Mouse (Mus musculus) CH12.LX (cell line): Measurements from ENCODE around the gene Iars. TPM values are rescaled to one million over a fixed set of nuclear protein-coding genes. Genes with fewer than 3 reads are reported as not detected.

Experiments
- DNase-seq: peaks from one replicate; pipeline ENCODE4 v3.0.0-alpha.2; 2013; ENCODE audit errors: extremely low read depth
- H3K27ac ChIP-seq: 2 replicates; pipeline ENCODE4 v1.5.1; 2012; ENCODE audit warnings: low read depth, mild to moderate bottlenecking, control low read depth, moderate library complexity; ENCODE audit not compliant: insufficient read depth
- H3K27me3 ChIP-seq: replicated peaks from 2 replicates; pipeline ENCODE3; 2012; ENCODE audit warnings: inconsistent platforms
- H3K36me3 ChIP-seq, 2 experiments: replicated peaks in 1 of 2; 2 replicates each; pipeline versions ENCODE3 to v1.6.1; 2012; ENCODE audit warnings: inconsistent platforms in 1 of 2, low read length in 1 of 2, mild to moderate bottlenecking in 1 of 2, mixed read lengths in 1 of 2, moderate library complexity in 1 of 2; ENCODE audit not compliant: control insufficient read depth in 1 of 2, insufficient read depth in 1 of 2
- H3K4me1 ChIP-seq, 2 experiments: 2 replicates each; pipeline ENCODE4 v1.6.1; 2012; ENCODE audit warnings: inconsistent platforms in 1 of 2, moderate library complexity in 1 of 2; ENCODE audit not compliant: insufficient read depth in 2 of 2, control insufficient read depth in 1 of 2
- H3K4me2 ChIP-seq: 2 replicates; pipeline ENCODE4 v1.6.1; 2012; ENCODE audit warnings: low read depth, mild to moderate bottlenecking, control low read depth; ENCODE audit not compliant: poor library complexity, insufficient read depth, severe bottlenecking
- H3K4me3 ChIP-seq, 3 experiments: fragments of 150-350 bp in 1 of 3; sonication (generic) in 1 of 3; replicated peaks in 1 of 3; 2 replicates each; pipeline versions ENCODE3 to v1.5.1; 2011 to 2012; ENCODE audit warnings: low read depth in 2 of 3, low read length in 2 of 3, mild to moderate bottlenecking in 2 of 3, moderate library complexity in 2 of 3, control low read depth in 1 of 3, improper control_type of control experiment in 1 of 3, inconsistent platforms in 1 of 3, mixed read lengths in 1 of 3; ENCODE audit not compliant: poor library complexity in 1 of 3
- H3K79me2 ChIP-seq: replicated peaks from 2 replicates; pipeline ENCODE4 v1.6.1; 2012; ENCODE audit warnings: mild to moderate bottlenecking, moderate library complexity; ENCODE audit not compliant: control insufficient read depth, poor library complexity, insufficient read depth, severe bottlenecking; ENCODE audit errors: extremely low read depth
- H3K9ac ChIP-seq: 2 replicates; pipeline ENCODE4 v1.6.1; 2012; ENCODE audit warnings: low read depth, mild to moderate bottlenecking, control low read depth, moderate library complexity; ENCODE audit not compliant: insufficient read depth
- H3K9me3 ChIP-seq: replicated peaks from 2 replicates; pipeline ENCODE3; 2012; ENCODE audit warnings: low read length, inconsistent platforms, mixed read lengths
- BHLHE40 ChIP-seq: IDR thresholded peaks from 2 replicates; pipeline ENCODE4 v1.6.1; 2011; ENCODE audit warnings: mild to moderate bottlenecking, low read depth, low read length, improper control_type of control experiment
- CHD2 ChIP-seq: IDR thresholded peaks from 2 replicates; pipeline ENCODE4 v1.6.1; 2011; ENCODE audit warnings: low read length, improper control_type of control experiment
- E2F4 ChIP-seq: IDR thresholded peaks from 2 replicates; pipeline ENCODE4 v1.6.1; 2011; ENCODE audit warnings: low read depth, low read length, improper control_type of control experiment; ENCODE audit not compliant: insufficient replicate concordance
- ELF1 ChIP-seq: IDR thresholded peaks from 2 replicates; pipeline ENCODE4 v1.6.1; 2014; ENCODE audit warnings: low read depth, mild to moderate bottlenecking, inconsistent platforms, low read length, improper control_type of control experiment
- EP300 ChIP-seq: IDR thresholded peaks from 2 replicates; pipeline ENCODE4 v1.6.1; 2011; ENCODE audit warnings: low read length, improper control_type of control experiment
- GABPA ChIP-seq: IDR thresholded peaks from 2 replicates; pipeline ENCODE4 v1.6.1; 2012; ENCODE audit warnings: low read depth, low read length, improper control_type of control experiment, inconsistent platforms; ENCODE audit not compliant: insufficient replicate concordance
- HCFC1 ChIP-seq: IDR thresholded peaks from 2 replicates; pipeline ENCODE4 v1.6.1; 2012; ENCODE audit warnings: low read depth, mild to moderate bottlenecking, inconsistent platforms, low read length, improper control_type of control experiment
- IRF4 ChIP-seq: IDR thresholded peaks from 2 replicates; pipeline ENCODE4 v1.6.1; 2014; ENCODE audit warnings: low read depth, mild to moderate bottlenecking, inconsistent platforms, low read length, improper control_type of control experiment
- JUN ChIP-seq: IDR thresholded peaks from 2 replicates; pipeline ENCODE4 v1.6.1; 2011; ENCODE audit warnings: low read depth, mild to moderate bottlenecking, low read length, improper control_type of control experiment, moderate library complexity; ENCODE audit not compliant: insufficient read depth
- JUND ChIP-seq: conservative IDR thresholded peaks from 2 replicates; pipeline ENCODE4 v1.6.1; 2011; ENCODE audit warnings: low read depth, low read length, improper control_type of control experiment
- KAT2A ChIP-seq: IDR thresholded peaks from 2 replicates; pipeline ENCODE4 v1.6.1; 2012; ENCODE audit warnings: low read length, improper control_type of control experiment, inconsistent platforms; ENCODE audit not compliant: insufficient replicate concordance
- MAFK ChIP-seq: IDR thresholded peaks from 2 replicates; pipeline ENCODE4 v1.6.1; 2011; ENCODE audit warnings: low read length, improper control_type of control experiment; ENCODE audit not compliant: insufficient replicate concordance
- MAX ChIP-seq: IDR thresholded peaks from 2 replicates; pipeline ENCODE4 v1.6.1; 2011; ENCODE audit warnings: low read length, improper control_type of control experiment
- MAZ ChIP-seq: IDR thresholded peaks from 2 replicates; pipeline ENCODE4 v1.6.1; 2012; ENCODE audit warnings: low read depth, mild to moderate bottlenecking, inconsistent platforms, low read length, improper control_type of control experiment, moderate library complexity
- MEF2A ChIP-seq: IDR thresholded peaks from 2 replicates; pipeline ENCODE4 v1.6.1; 2014; ENCODE audit warnings: low read depth, mild to moderate bottlenecking, inconsistent platforms, low read length, improper control_type of control experiment, borderline replicate concordance
- MXI1 ChIP-seq: IDR thresholded peaks from 2 replicates; pipeline ENCODE4 v1.6.1; 2011; ENCODE audit warnings: mild to moderate bottlenecking, low read depth, low read length, improper control_type of control experiment
- MYC ChIP-seq: IDR thresholded peaks from 2 replicates; pipeline ENCODE4 v1.6.1; 2011; ENCODE audit warnings: low read depth, mild to moderate bottlenecking, improper control_type of control experiment, low read length
- NELFE ChIP-seq: IDR thresholded peaks from 2 replicates; pipeline ENCODE4 v1.6.1; 2011; ENCODE audit warnings: low read depth, low read length, improper control_type of control experiment
- NRF1 ChIP-seq: IDR thresholded peaks from 2 replicates; pipeline ENCODE4 v1.6.1; 2014; ENCODE audit warnings: low read depth, mild to moderate bottlenecking, inconsistent platforms, low read length, improper control_type of control experiment, moderate library complexity
- POLR2A ChIP-seq: IDR thresholded peaks from 2 replicates; pipeline ENCODE4 v1.6.1; 2011; ENCODE audit warnings: low read depth, mild to moderate bottlenecking, improper control_type of control experiment, low read length
- POLR2AphosphoS2 ChIP-seq: IDR thresholded peaks from 2 replicates; pipeline ENCODE4 v1.6.1; 2011; ENCODE audit warnings: low read depth, low read length, improper control_type of control experiment
- RAD21 ChIP-seq: IDR thresholded peaks from 2 replicates; pipeline ENCODE4 v1.6.1; 2011; ENCODE audit warnings: low read depth, mild to moderate bottlenecking, low read length, improper control_type of control experiment, moderate library complexity
- RCOR1 ChIP-seq: conservative IDR thresholded peaks from 2 replicates; pipeline ENCODE4 v1.6.1; 2012; ENCODE audit warnings: low read depth, mild to moderate bottlenecking, inconsistent platforms, low read length, improper control_type of control experiment
- SIN3A ChIP-seq: IDR thresholded peaks from 2 replicates; pipeline ENCODE4 v1.6.1; 2012; ENCODE audit warnings: low read length, improper control_type of control experiment, inconsistent platforms
- SMC3 ChIP-seq: IDR thresholded peaks from 2 replicates; pipeline ENCODE4 v1.6.1; 2011; ENCODE audit warnings: low read depth, low read length, improper control_type of control experiment
- TBP ChIP-seq: conservative IDR thresholded peaks from 2 replicates; pipeline ENCODE4 v1.6.1; 2011; ENCODE audit warnings: low read depth, low read length, improper control_type of control experiment
- TCF12 ChIP-seq: IDR thresholded peaks from 2 replicates; pipeline ENCODE4 v1.6.1; 2014; ENCODE audit warnings: low read depth, mild to moderate bottlenecking, inconsistent platforms, low read length, improper control_type of control experiment
- UBTF ChIP-seq: IDR thresholded peaks from 2 replicates; pipeline ENCODE4 v1.6.1; 2012; ENCODE audit warnings: low read depth, mild to moderate bottlenecking, inconsistent platforms, low read length, improper control_type of control experiment, moderate library complexity
- USF1 ChIP-seq: IDR thresholded peaks from 2 replicates; pipeline ENCODE4 v1.6.1; 2014; ENCODE audit warnings: low read depth, mild to moderate bottlenecking, inconsistent platforms, low read length, improper control_type of control experiment
- USF2 ChIP-seq: conservative IDR thresholded peaks from 2 replicates; pipeline ENCODE4 v1.6.1; 2011; ENCODE audit warnings: low read depth, low read length, improper control_type of control experiment
- ZC3H11A ChIP-seq: IDR thresholded peaks from 2 replicates; pipeline ENCODE4 v1.6.1; 2012; ENCODE audit warnings: low read depth, mild to moderate bottlenecking, inconsistent platforms, low read length, improper control_type of control experiment
- ZKSCAN1 ChIP-seq: IDR thresholded peaks from 2 replicates; pipeline ENCODE4 v1.6.1; 2012; ENCODE audit warnings: low read depth, inconsistent platforms, low read length, improper control_type of control experiment, borderline replicate concordance
- ZMIZ1 ChIP-seq: IDR thresholded peaks from 2 replicates; pipeline ENCODE4 v1.6.1; 2012; ENCODE audit warnings: low read depth, mild to moderate bottlenecking, inconsistent platforms, low read length, improper control_type of control experiment
- ZNF384 ChIP-seq: IDR thresholded peaks from 2 replicates; pipeline ENCODE4 v1.6.1; 2012; ENCODE audit warnings: low read depth, low read length, improper control_type of control experiment, inconsistent platforms
- dilution Hi-C: fragments of 300-500 bp; cut with MboI; formaldehyde crosslinking; loops from 2 replicates; pipeline ENCODE4 v1.14.3; 2020; ENCODE audit warnings: low sequenced_read_pairs; ENCODE audit not compliant: extremely low pct_unique_long_range_greater_than_20kb, extremely low pct_ligation_motif_present
- in situ Hi-C: fragments of 300-500 bp; cut with MboI; formaldehyde crosslinking; loops from 3 replicates; pipeline ENCODE4 v1.14.3; 2019; ENCODE audit warnings: low sequenced_read_pairs, low pct_ligation_motif_present, low pct_unique_long_range_greater_than_20kb, mixed read lengths
- polyA plus RNA-seq: library from polyadenylated mRNA; unstranded; fragments of >175 nt; gene quantifications from 2 replicates; pipeline ENCODE4 v1.2.1, GENCODE M21; 2012; ENCODE audit warnings: low read depth; ENCODE audit not compliant: insufficient read length
- total RNA-seq, 2 experiments: library from RNA; depleted of rRNA; stranded (reverse); fragments of 300-350 nt in 1 of 2; fragments of >200 nt in 1 of 2; gene quantifications; 2 replicates each; pipeline ENCODE4 v1.2.3; 2012 to 2014

The Iars gene
- total RNA-seq (2012; rRNA removed), result 100 and 141 TPM in 2 replicates
- total RNA-seq (2014; rRNA removed), result 81.6 and 88.2 TPM in 2 replicates
- polyA plus RNA-seq, result 148 and 160 TPM in 2 replicates

GRCm38 (mm10) chr13:49681351-49682232, at the start of gene Iars:
Gene Iars, plus strand, starts transcription at chr13:49682100.
- in situ Hi-C loops, result no loop called here

GRCm38 (mm10) chr13:49639965-49640364, 41.9 kb upstream of the Iars start:
- no peaks in the 10 kb centered on the region for H3K9me3 ChIP-seq
- no peak for TF ChIP-seq KAT2A
- TF ChIP-seq SIN3A, result no peak
- no peak for TF ChIP-seq USF2
- TF ChIP-seq UBTF, result no peak
- TF ChIP-seq MAFK, result no peak
- TF ChIP-seq RAD21, result no peak
- no peak for TF ChIP-seq MAX
- no peak for TF ChIP-seq EP300
- TF ChIP-seq BHLHE40, result no peak
- no peak for TF ChIP-seq RCOR1
- TF ChIP-seq MXI1, result no peak
- no peak for TF ChIP-seq ZMIZ1
- no peak for TF ChIP-seq ZKSCAN1
- no peak for TF ChIP-seq CHD2
- no peak for TF ChIP-seq USF1
- in situ Hi-C loops (loop anchor here (10.0 kb wide), 1 partner anchor 195 kb away; no protein-coding TSS in a partner anchor), dilution Hi-C loops (no loop called here)
- no peak overlapping the region for H3K4me2 ChIP-seq
- no peak for DNase-seq
- H3K9ac ChIP-seq, result no peak overlapping the region
- no peaks in the 10 kb centered on the region for H3K79me2 ChIP-seq
- peaks cover 5 to 31% of the 10 kb centered on the region in 2 experiments for H3K36me3 ChIP-seq
- H3K4me3 ChIP-seq, result no peak overlapping the region
- H3K27me3 ChIP-seq, result no peaks in the 10 kb centered on the region
- no peak overlapping the region for H3K27ac ChIP-seq
- H3K4me1 ChIP-seq, result peaks cover 0 to 3% of the 10 kb centered on the region in 2 experiments; a peak in 1 of 4 replicates

More at GRCm38 (mm10) chr13:49681351-49682232, at the start of gene Iars:
- dilution Hi-C loops, result no loop called here
- Histone ChIP-seq H3K9me3 (no peaks in the 10 kb centered on the region), H3K4me1 (peaks cover 4 to 30% of the 10 kb centered on the region in 2 experiments; a peak in 3 of 4 replicates), H3K9ac (peak within 1 kb of the TSS; percentile 91), H3K79me2 (peaks cover 46% of the 10 kb centered on the region), H3K4me3 (peak within 1 kb of the TSS; percentile 75 to 89 (median 83)), H3K4me2 (peak within 1 kb of the TSS; percentile 92), H3K27me3 (no peaks in the 10 kb centered on the region), H3K27ac (peak within 1 kb of the TSS; percentile 47; the same call in 1 of the 2 replicates), H3K36me3 (peaks cover 18 to 55% of the 10 kb centered on the region in 2 experiments)
- TF ChIP-seq BHLHE40 (no peak), MXI1 (peak; percentile 97), GABPA (no peak; the same call in 1 of the 2 replicates), SMC3 (no peak), EP300 (no peak), MYC (peak; percentile 100), MAFK (no peak), POLR2AphosphoS2 (peak; percentile 79; the same call in 1 of the 2 replicates), MAX (peak; percentile 99), JUN (peak; percentile 57), USF1 (no peak), E2F4 (no peak), RCOR1 (no peak), ZMIZ1 (peak; percentile 35; the same call in 1 of the 2 replicates), KAT2A (peak; percentile 83; the same call in 1 of the 2 replicates), ZKSCAN1 (no peak), ELF1 (peak; percentile 80), HCFC1 (peak; percentile 88), JUND (peak; percentile 71; the same call in 1 of the 2 replicates), USF2 (no peak), IRF4 (no peak), MEF2A (no peak), POLR2A (peak; percentile 89), SIN3A (peak; percentile 93), TBP (peak; percentile 81), ZC3H11A (no peak), RAD21 (no peak), NRF1 (peak; percentile 47), NELFE (peak; percentile 96), ZNF384 (no peak), CHD2 (peak; percentile 94), MAZ (no peak), TCF12 (peak; percentile 79)
- peak; percentile 98 for DNase-seq
